Mouse (Mus musculus) embryo, embryonic 10 days (tissue): ENCODE measurements around the gene Camta1.

Source experiments
- DNase-seq: peaks from one replicate; pipeline ENCODE4 v3.0.0-alpha.2; 2015; ENCODE audit warnings: low spot score

Camta1 gene

DNA sequence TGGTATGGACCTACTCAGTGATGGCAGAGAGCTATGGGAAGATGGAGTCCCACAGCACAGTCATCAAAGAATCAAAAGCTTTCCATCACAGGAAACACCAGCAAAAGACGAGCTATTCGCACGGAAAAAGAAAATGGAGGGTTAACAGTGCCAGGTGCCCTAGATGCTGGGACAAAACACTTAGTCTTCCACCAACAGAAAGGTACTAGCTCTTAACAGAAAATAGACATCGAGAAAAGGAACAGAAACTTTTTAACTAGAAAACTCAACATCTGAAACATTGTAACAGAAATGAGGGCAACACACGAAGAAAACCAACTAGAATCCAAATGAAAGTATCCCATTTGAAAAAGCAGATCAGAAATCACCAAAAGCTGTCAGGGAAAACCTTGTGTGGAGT, 881.5 kb downstream of the Camta1 start:
- DNase-seq, result no peak

GRCm38 (mm10) chr4:150979455-150979854, 882.2 kb downstream of the Camta1 start:
- no peak for DNase-seq

- no peak for DNase-seq
Observed at GRCm38 (mm10) chr4:150978156-150978910, 883.3 kb downstream of the Camta1 start.

DNA sequence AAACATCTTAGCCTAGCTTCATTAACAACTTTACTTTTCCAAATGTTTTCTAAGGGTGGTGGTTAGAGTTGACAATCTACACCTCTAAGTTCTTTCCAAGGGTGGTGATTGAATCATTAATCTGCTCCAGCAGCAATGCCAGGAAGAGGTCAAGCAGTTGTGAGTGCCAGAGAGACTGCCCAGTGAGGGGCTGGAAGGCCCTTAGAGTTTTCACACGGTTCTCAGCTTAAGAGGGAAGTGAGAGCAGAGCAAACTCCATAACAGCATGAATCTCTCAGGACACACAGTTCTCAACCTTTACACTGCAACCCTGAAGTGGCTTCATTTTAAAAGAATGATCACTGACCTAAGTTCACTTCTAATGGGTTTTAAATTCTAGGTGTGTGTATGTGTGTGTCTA, 886.5 kb downstream of the Camta1 start:
- no peak for DNase-seq

DNA sequence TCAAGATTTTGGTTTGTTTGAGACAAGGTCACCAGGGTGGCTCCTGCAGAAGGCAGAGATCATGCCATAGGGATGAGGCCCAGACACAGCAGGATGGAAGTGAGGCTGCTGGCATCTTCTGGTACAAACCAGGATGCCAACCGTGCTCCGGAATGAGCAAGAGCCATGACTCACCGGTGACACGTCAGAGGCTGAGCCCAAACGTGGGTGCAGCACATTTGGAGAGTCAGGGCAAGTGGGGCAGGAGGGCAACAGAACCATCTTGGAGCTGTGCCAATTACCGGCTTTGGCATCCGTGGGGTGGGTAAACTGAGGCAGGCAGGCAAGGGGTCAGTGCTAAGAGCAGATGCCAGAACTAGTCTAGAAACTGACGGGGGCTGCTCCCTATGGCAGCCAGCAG, 888.4 kb downstream of the Camta1 start:
- DNase-seq, result no peak

- DNase-seq, result no peak
Observed at GRCm38 (mm10) chr4:150968956-150969355, 892.7 kb downstream of the Camta1 start.

GRCm38 (mm10) chr4:150966556-150966955, 895.1 kb downstream of the Camta1 start:
- peak; percentile 71 for DNase-seq

DNA sequence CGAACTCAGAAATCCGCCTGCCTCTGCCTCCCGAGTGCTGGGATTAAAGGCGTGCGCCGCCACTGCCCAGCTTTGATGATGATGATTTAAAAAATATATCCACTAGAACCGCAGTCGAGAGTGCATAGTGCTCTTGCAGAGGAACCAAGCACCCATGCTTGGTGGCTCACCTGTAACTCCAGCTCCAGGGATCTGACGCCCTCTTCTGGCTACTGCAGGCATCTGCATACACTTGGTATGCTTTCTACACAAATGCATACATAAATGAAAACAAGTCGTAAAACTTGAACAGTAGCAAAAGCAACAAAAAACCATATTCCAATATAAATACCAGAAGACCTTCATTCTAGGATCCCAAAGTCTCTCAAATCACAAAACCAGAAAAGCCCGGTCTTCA, 896.1 kb downstream of the Camta1 start:
- no peak for DNase-seq

- DNase-seq, result peak; percentile 93
Observed at GRCm38 (mm10) chr4:150964635-150965554, 896.8 kb downstream of the Camta1 start.

GRCm38 (mm10) chr4:150963711-150964110, 898.0 kb downstream of the Camta1 start:
- no peak for DNase-seq

DNA sequence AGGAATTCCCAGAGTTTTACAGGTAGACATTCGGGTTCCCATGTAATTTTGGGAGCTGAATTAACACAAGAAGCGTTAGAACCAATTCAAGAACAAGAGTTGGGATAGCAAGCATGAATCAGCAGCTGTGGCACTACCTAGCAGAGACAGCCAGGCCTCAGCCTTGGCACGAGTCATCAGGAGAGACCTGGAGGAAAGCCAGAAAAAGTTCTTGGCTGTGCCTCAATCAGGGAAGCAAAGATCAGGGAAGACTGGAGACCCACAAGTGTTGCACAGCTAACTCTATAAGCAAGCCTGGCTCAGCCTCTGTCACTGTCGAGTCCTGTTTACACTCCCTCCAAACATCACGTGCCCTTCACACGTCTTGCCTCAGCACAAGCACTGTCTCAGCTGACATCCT, 899.4 kb downstream of the Camta1 start:
- DNase-seq, result no peak

DNA sequence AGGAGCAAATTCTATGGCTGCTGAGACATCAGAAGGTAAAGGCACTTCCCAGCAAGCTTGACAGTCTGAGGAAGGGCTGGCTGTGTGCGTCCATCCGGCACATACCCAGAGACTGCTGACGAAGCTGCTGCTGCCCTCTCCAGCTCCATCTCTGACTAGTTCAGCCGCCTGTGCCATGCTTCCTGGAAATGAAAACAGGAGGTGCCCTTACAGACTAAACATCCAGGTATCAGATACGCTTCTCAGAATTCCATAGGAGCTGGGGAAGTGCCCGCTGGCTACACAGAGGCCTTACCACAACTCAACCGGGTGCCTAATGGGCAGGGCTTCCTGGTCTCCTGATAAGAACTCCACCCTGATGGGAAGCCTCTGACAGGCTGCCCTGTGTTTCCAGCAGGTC, 903.1 kb downstream of the Camta1 start:
- DNase-seq, result no peak

- no peak for DNase-seq
Observed at GRCm38 (mm10) chr4:150957106-150957458, 904.6 kb downstream of the Camta1 start.

DNA sequence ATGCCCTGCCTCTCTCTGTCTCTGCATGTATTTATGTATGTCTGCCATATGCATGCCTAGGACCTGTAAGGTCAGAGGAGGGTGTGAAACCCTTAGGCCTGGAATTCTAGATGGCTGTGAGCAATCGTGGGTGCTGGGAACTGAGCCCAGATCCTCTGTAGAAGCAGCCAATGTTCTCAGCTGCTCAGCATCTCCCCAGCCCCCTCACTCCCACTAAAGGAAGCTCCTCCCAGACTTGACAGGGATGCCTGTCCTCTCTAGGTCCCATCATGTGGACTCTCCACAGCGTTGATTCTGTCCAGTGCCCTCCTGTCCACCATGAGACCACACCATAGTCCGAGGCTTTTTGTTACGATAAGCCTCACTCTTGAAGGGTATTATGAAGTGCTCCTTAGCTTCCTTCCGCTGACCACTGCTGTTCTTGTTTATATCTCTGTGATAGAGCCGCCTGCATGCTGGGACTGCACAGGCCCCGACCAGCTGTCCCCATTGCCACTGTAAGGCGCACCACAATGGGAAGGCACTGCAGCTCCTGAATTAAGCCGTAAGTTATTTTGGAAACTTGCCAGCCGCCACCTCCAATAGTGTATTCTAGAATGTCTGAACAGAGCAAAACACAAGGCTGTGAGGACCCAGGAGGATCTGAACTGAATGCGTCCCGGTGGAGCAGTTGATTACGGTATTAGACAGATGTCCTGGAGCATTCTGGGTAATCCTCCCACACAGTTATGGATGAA, 905.1 kb downstream of the Camta1 start:
- no peak for DNase-seq

DNA sequence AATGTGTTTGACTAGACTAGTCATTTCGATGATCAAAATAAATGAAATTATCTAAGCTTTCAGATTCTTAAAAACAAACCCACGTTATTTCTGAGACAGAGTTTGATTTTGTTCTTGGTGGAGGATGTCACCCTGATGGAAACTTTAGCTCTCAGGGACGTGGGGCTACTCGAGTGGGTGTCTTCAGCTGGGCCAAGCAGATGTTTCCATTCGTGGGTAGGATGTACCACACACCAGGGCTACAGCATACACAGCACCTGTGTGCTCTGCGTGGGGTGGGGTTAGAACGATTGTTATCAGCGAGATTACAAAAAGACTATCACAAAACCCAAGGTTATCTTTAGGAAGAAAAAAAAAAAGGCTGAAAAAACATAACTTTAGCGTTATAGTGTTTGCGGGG, 910.7 kb downstream of the Camta1 start:
- DNase-seq, result no peak

- no peak for DNase-seq
Observed at GRCm38 (mm10) chr4:150944707-150945106, 917.0 kb downstream of the Camta1 start.

- no peak for DNase-seq
Observed at GRCm38 (mm10) chr4:150939991-150940651, 921.6 kb downstream of the Camta1 start.

DNA sequence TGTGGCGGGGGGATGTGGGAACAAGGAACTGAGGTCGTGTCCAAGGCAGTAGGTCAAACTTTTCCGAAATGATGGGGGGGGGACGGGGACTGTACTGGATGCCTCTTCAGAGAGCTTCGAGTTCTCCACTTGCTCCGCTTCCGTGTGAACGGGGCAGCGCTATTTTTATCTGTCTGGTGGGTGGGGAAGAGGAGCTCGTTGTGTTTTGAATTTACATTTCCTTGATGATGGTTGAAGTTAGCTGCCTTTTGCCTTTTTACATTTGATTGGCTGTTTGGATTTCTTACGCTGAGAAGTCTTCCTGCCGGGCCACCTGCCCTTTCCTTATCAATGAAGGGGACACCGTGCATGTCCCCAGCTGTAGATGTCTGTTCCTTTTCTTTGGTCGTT, 923.6 kb downstream of the Camta1 start:
- DNase-seq, result no peak

- no peak for DNase-seq
Observed at GRCm38 (mm10) chr4:150937293-150938062, 924.2 kb downstream of the Camta1 start.

GRCm38 (mm10) chr4:150933503-150933902, 928.2 kb downstream of the Camta1 start:
- DNase-seq, result no peak

GRCm38 (mm10) chr4:150927789-150928188, 933.9 kb downstream of the Camta1 start:
- no peak for DNase-seq
